Mouse (Mus musculus): ENCODE measurements around the gene Ndufaf3. TPM values are rescaled to one million over a fixed set of nuclear protein-coding genes. Genes with fewer than 3 reads are reported as not detected.

The Ndufaf3 gene
- polyA plus RNA-seq, 1 experiment = 47.8 TPM

DNA sequence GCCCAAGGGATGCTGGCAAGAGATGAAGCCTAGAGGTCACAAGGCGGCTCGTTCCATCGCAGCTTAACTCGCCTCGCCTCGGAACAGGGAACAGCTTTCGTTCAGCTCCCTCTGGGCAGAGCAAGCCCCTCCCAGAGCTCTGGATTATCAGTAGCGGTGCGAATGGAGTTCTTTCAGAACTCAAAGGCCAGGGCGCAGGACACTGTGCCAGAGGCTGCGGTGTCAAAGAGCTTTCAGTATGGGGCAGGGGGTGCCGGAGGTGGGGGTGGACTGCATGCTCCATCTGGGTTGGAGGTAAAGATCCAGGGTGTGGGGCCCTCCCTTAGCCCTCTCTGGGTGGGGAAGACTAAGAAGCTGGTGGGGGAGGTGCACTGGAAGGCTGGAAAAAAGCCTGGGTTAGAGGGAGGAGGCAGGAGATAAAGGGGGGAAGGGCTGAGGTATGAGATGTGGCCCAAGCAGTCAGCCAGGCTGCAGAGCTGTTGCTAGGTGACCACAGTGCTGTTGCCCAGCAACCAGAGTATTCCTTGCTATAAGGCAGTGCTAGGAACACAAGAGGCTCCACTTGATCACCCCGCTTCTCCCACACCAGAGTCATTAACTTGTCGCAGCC is 20.4 kb upstream of the Ndufaf3 start:
- TF ChIP-seq POLR2A (IDR thresholded peaks at IDR 0.05; ENCODE audit: borderline replicate concordance, extremely low read depth, insufficient read depth, insufficient read length, poor library complexity, severe bottlenecking) = no peak
- no peak for TF ChIP-seq CTCF (IDR thresholded peaks at IDR 0.05; ENCODE audit: borderline replicate concordance, extremely low read depth, insufficient read depth, insufficient read length)
- DNase-seq (ENCODE audit: low read depth) = peak; percentile 99

- TF ChIP-seq CTCF (IDR thresholded peaks at IDR 0.05; ENCODE audit: borderline replicate concordance, extremely low read depth, insufficient read depth, insufficient read length) (no peak), POLR2A (IDR thresholded peaks at IDR 0.05; ENCODE audit: borderline replicate concordance, extremely low read depth, insufficient read depth, insufficient read length, poor library complexity, severe bottlenecking) (no peak)
- DNase-seq (ENCODE audit: low read depth) = no peak
Measured at GRCm38 (mm10) chr9:108579344-108579690, 12.1 kb upstream of the Ndufaf3 start.

DNA sequence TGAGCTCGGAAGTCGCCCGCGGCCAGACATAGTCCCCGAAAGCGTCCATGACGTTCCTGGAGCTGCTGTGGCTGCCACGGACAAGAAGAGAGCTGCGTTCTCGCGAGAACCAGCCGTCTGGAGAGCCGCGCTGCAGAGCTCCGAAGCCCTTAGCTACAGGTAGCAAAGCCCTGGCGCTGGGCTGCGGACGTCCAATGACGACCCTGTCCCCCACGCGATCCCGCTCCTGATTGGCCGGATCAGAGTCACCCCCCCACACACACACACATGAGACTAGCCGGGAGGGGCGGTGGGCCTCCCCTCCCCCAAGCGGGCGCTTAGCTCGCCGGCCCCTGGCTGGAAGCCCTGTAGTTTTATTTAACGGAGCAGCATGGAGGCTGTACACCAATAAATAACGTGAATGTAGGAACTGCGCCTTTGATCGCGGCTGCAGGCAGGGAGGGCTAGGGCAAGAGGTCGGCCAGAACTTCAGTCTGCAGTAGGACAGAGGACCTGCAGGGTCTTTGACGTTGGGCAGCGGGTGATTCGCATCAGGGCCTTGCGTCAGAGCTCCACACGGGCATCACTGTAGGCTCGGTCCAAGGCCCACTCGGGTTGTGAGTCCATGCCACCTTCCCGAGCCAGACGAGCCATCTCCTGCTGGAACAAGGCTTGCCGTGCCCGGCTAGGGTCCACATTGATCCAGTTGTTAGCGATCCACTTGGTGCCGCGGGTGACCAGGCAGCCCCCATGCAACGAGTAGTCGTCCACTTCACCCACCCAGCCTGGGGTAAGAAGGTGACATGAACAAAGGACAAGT is 11.5 kb upstream of the Ndufaf3 start, which contains the start of gene Wdr6:
Gene Wdr6, minus strand, starts transcription at position 195 of the 799 bp plus-strand sequence.
- TF ChIP-seq CTCF (IDR thresholded peaks at IDR 0.05; ENCODE audit: borderline replicate concordance, extremely low read depth, insufficient read depth, insufficient read length) (no peak), POLR2A (IDR thresholded peaks at IDR 0.05; ENCODE audit: borderline replicate concordance, extremely low read depth, insufficient read depth, insufficient read length, poor library complexity, severe bottlenecking) (peak; percentile 50; the same call in 1 of the 2 replicates)
- DNase-seq (ENCODE audit: low read depth) = peak; percentile 99

DNA sequence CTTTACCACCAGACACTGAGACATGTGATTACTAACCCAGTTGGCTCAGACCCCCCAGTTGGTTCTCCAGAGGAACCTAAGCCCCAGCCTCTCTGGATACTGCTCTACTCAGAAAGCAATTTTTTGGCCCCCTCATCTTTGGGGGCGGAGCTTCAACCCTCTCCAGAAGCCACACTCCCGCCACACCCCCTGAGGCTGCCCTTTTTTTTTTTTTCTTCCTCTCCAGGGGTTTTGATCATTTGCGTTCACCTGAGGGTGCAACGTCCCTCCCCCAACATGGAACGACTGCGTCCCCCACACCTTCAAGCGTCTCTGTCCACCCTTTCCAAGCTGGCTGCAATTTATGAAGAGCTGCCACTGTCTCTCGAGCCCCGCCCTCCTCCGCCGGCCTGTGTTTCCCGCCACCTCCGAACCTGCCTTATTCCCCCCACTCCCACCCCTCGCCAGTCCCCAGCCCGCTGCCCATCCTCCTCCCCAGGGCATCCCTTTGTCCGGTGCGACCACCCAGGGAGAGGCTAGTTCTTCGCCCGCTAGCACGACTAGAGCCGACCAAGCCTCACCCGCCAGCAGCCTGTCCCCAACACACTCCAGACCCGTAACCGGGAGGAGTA is 10.8 kb upstream of the Ndufaf3 start:
- DNase-seq (ENCODE audit: low read depth) = peak; percentile 66
- TF ChIP-seq CTCF (IDR thresholded peaks at IDR 0.05; ENCODE audit: borderline replicate concordance, extremely low read depth, insufficient read depth, insufficient read length) = no peak
- TF ChIP-seq POLR2A (IDR thresholded peaks at IDR 0.05; ENCODE audit: borderline replicate concordance, extremely low read depth, insufficient read depth, insufficient read length, poor library complexity, severe bottlenecking) = no peak

DNA sequence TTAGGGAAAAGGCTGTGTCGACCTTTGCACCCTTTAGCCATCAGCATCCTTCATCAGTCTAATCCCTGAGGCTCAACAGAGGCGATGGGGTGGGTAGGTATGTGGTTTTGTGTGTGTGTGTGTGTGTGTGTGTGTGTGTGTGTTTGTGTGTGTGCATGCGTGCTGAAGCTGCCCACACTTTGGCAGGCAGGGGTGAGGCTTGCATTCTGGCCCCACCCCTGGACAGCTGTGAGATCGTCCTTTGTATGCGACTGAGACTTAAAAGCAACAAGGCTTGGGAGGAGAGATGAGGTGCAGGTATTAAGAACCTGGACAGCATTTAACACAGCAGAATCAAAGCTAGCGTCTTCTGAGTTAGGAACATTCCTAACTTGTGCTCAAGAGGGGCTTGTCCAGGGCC is 9.8 kb upstream of the Ndufaf3 start:
- no peak for TF ChIP-seq POLR2A (IDR thresholded peaks at IDR 0.05; ENCODE audit: borderline replicate concordance, extremely low read depth, insufficient read depth, insufficient read length, poor library complexity, severe bottlenecking)
- TF ChIP-seq CTCF (IDR thresholded peaks at IDR 0.05; ENCODE audit: borderline replicate concordance, extremely low read depth, insufficient read depth, insufficient read length) = no peak
- DNase-seq (ENCODE audit: low read depth) = no peak

GRCm38 (mm10) chr9:108575321-108576297 is 8.4 kb upstream of the Ndufaf3 start:
- no peak for TF ChIP-seq CTCF (IDR thresholded peaks at IDR 0.05; ENCODE audit: borderline replicate concordance, extremely low read depth, insufficient read depth, insufficient read length)
- no peak for TF ChIP-seq POLR2A (IDR thresholded peaks at IDR 0.05; ENCODE audit: borderline replicate concordance, extremely low read depth, insufficient read depth, insufficient read length, poor library complexity, severe bottlenecking)
- no peak for DNase-seq (ENCODE audit: low read depth)

- TF ChIP-seq POLR2A (IDR thresholded peaks at IDR 0.05; ENCODE audit: borderline replicate concordance, extremely low read depth, insufficient read depth, insufficient read length, poor library complexity, severe bottlenecking) (no peak), CTCF (IDR thresholded peaks at IDR 0.05; ENCODE audit: borderline replicate concordance, extremely low read depth, insufficient read depth, insufficient read length) (no peak)
- DNase-seq (ENCODE audit: low read depth) = no peak
Measured at GRCm38 (mm10) chr9:108574921-108575320, 7.7 kb upstream of the Ndufaf3 start.

DNA sequence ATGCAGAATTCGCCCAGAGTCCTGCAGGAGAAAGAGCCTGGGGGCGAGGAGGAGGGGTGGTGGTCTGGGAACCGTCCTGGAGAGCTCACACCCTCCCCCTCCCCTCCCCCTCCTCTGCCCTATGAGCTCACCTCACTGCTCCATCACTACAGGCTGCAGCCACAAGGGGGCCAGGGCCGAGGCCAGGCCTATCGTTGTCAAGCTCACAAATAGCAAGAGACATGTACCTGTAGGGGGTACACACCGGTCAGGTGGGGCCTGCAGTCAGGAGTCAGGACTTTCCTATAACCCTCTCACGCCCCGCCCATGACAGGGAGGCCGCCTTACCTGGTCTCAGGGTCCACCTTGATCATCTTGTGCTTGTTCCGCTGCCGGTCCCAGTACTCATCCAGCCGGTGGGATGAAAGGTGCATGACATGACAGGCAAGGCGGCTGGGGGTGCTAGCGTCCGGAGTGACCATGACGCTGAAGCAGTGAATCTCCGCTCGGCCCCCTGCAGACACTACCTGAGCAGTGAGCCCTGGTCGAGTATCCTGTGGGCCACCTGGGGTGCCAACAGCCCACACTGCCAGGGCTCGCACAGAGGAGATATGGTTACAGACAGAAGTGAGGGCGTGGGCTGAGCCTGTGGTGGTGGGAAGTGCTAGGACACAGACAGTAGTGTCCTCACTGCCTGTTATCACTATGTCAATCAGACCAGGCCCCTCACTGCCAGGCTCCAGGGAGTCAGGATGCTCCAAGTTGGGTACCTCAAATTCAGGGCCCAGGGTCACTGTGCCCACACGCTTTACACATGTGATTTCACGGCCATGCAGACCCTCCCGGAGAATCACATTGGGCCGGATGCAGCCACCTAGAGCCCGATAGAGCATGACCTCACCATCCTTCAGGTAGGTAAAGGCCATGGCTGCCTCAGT is 6.8 kb upstream of the Ndufaf3 start:
- peak; percentile 72 for DNase-seq (ENCODE audit: low read depth)
- TF ChIP-seq POLR2A (IDR thresholded peaks at IDR 0.05; ENCODE audit: borderline replicate concordance, extremely low read depth, insufficient read depth, insufficient read length, poor library complexity, severe bottlenecking) = no peak
- peak; percentile 65 for TF ChIP-seq CTCF (IDR thresholded peaks at IDR 0.05; ENCODE audit: borderline replicate concordance, extremely low read depth, insufficient read depth, insufficient read length)

GRCm38 (mm10) chr9:108572321-108572720 is 5.1 kb upstream of the Ndufaf3 start:
- TF ChIP-seq CTCF (IDR thresholded peaks at IDR 0.05; ENCODE audit: borderline replicate concordance, extremely low read depth, insufficient read depth, insufficient read length) = no peak
- TF ChIP-seq POLR2A (IDR thresholded peaks at IDR 0.05; ENCODE audit: borderline replicate concordance, extremely low read depth, insufficient read depth, insufficient read length, poor library complexity, severe bottlenecking) = no peak
- no peak for DNase-seq (ENCODE audit: low read depth)
